ENCODE assay signal across 19 mouse cellular contexts in the genomic region with DNA sequence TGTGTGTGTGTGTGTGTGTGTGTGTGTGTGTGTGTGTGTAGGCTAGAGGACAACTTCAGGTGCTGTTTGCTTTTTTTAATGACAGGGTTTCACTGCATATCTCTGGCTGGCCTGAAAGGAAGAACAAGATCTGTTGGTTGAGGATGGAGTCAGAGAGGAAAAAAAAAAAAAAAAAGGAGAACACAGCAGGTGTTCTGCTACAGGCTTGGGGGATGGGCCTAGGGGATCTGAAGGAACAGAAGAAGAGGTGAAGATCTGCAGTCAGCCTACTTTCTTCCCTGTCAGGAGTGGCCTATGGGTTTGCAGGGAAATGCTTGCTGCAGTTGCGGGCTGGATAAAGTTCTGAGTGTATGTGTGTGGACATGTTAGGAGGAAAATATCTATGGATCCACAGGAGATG. TPM values are rescaled to one million over a fixed set of nuclear protein-coding genes. Genes with fewer than 3 reads are reported as not detected.
A peak's percentile ranks its signal among the peaks of the same experiment; 100 is the strongest.
DNase-seq lines count a peak whose midpoint lies in the region; TF ChIP-seq lines count a peak whose summit lies in the region.
"Had no signal": no experiment of that assay in that cellular context is flagged by ENCODE, and none has a peak within 500 bp of the region (broad histone marks: within the 10 kb centered on the region; RNA-seq: fewer than 3 reads in every experiment).

No protein-coding gene starts in this region.

- no peaks in the 10 kb centered on the region for H3K27me3 ChIP-seq in thymus, adult 2 months (ENCODE audit: control insufficient read depth, insufficient read depth, low read length)
- H3K27me3 ChIP-seq: embryonic facial prominence, embryonic 13.5 days; forebrain, embryonic 12.5 days; hindbrain, embryonic 12.5 days had no signal

- DNase-seq in heart, adult 11 months, result peak; percentile 4
- no peak for DNase-seq in heart, adult 8-10 months (ENCODE audit: low spot score)
- peak; percentile 75 for DNase-seq in thymus, adult 2 months
- DNase-seq in thymus, postnatal 25 days, result peak; percentile 75
- no peak for DNase-seq in lung, postnatal 10 days
- DNase-seq in adrenal gland, adult (ENCODE audit: inconsistent age in 2 of 2, low spot score in 1 of 2), result no peak
- DNase-seq in embryo, embryonic 9.5 days (ENCODE audit: extremely low spot score), result no peak
- DNase-seq: adrenal gland, adult 8-10 months; adrenal gland, postnatal 36 days; B cell, adult 2 months; cerebellum, adult 8-10 months; cerebellum, postnatal 14 days; gastrocnemius, postnatal 14 days; heart, postnatal 10 days; heart, postnatal 4 days had no signal

- WGBS in thymus, adult 2 months, result 61% methylated on average over 1 of the region's 1 CpGs

- no peak overlapping the region for H3K4me3 ChIP-seq in thymus, adult 2 months (ENCODE audit: control insufficient read depth, insufficient read depth, low read length)
- H3K4me3 ChIP-seq: embryonic facial prominence, embryonic 13.5 days; forebrain, embryonic 12.5 days; heart, embryonic 10.5 days; hindbrain, embryonic 12.5 days had no signal

- peaks cover 26% of the 10 kb centered on the region for H3K4me1 ChIP-seq in thymus, adult 2 months (replicated peaks; ENCODE audit: control insufficient read depth, insufficient read depth, low read length)
- H3K4me1 ChIP-seq: embryonic facial prominence, embryonic 13.5 days; forebrain, embryonic 12.5 days; hindbrain, embryonic 12.5 days had no signal

- no peaks in the 10 kb centered on the region for H3K36me3 ChIP-seq in thymus, adult 2 months (ENCODE audit: control insufficient read depth, insufficient read depth, low read length)
- H3K36me3 ChIP-seq: embryonic facial prominence, embryonic 13.5 days; forebrain, embryonic 12.5 days; heart, embryonic 10.5 days; hindbrain, embryonic 12.5 days had no signal

- peak overlapping the region; percentile 86 for H3K27ac ChIP-seq in thymus, adult 2 months (ENCODE audit: control insufficient read depth, insufficient read depth, low read length)
- H3K27ac ChIP-seq: embryonic facial prominence, embryonic 13.5 days; forebrain, embryonic 12.5 days; heart, embryonic 10.5 days; hindbrain, embryonic 12.5 days had no signal

- TF ChIP-seq POLR2A in thymus, adult 2 months (IDR thresholded peaks at IDR 0.05; ENCODE audit: control insufficient read depth, extremely low read depth, insufficient read depth, low read length, poor library complexity), result no peak

- TF ChIP-seq CTCF in thymus, adult 2 months (IDR thresholded peaks at IDR 0.05; ENCODE audit: borderline replicate concordance, control insufficient read depth, extremely low read depth, insufficient read depth, low read length, poor library complexity), result no peak

RNA-seq across cellular contexts. Expression of a gene that starts 19.0 kb away (rescaled TPM):
- total RNA-seq in heart, adult 8-10 months (2022), result 10 to 100 TPM; 37.6 to 46.9 (median 40.8) TPM
- 45.5 and 52.5 TPM in 2 replicates for polyA plus RNA-seq in thymus, adult 2 months (2012; rRNA removed)

Comparison
In these comparisons a context has a peak if more than half of its experiments do, and no peak if none do; other contexts are left out.
1. DNase-seq: peak in heart, adult 11 months (single experiment), thymus, adult 2 months (single experiment) and thymus, postnatal 25 days (single experiment); none in heart, adult 8-10 months (single experiment), lung, postnatal 10 days (single experiment), adrenal gland, adult (0 of 2) and embryo, embryonic 9.5 days (single experiment).